Mouse (Mus musculus) heart, embryonic 13.5 days (tissue): ENCODE measurements at regions not wholly inside any gene's neighbourhood (a gene's known extent, or its start where the extent isn't known, plus 50 kb on each side); places are given as distances from the start of the nearest gene placed in this dataset.

ENCODE experiments used
- ATAC-seq: fragments of 200-750 bp; cut with Nextera tagmentation; 2 replicates; pipeline ENCODE4 v1.8.0; 2017; ENCODE audit warnings: moderate TSS enrichment; ENCODE audit not compliant: insufficient number of reproducible peaks, low FRiP score, low TSS enrichment; ENCODE audit errors: extremely low read depth
- H3K27ac ChIP-seq: fragments of 300-500 bp; sonication (generic); replicated peaks from 2 replicates; pipeline ENCODE4 v1.5.1; 2015; ENCODE audit warnings: moderate library complexity, mild to moderate bottlenecking, inconsistent platforms
- H3K27me3 ChIP-seq: fragments of 300-500 bp; sonication (generic); replicated peaks from 2 replicates; pipeline ENCODE4 v1.6.1; 2015; ENCODE audit warnings: mild to moderate bottlenecking, inconsistent platforms
- H3K36me3 ChIP-seq: fragments of 300-500 bp; sonication (generic); 2 replicates; pipeline ENCODE4 v1.6.1; 2015; ENCODE audit warnings: mild to moderate bottlenecking, inconsistent platforms
- H3K4me1 ChIP-seq: fragments of 300-500 bp; sonication (generic); 2 replicates; pipeline ENCODE4 v1.6.1; 2015; ENCODE audit warnings: inconsistent platforms
- H3K4me2 ChIP-seq: fragments of 300-500 bp; sonication (generic); 2 replicates; pipeline ENCODE4 v1.6.1; 2015; ENCODE audit warnings: inconsistent platforms, mild to moderate bottlenecking, moderate library complexity
- H3K4me3 ChIP-seq: fragments of 300-500 bp; sonication (generic); 2 replicates; pipeline ENCODE4 v1.5.1; 2015; ENCODE audit warnings: moderate library complexity, mild to moderate bottlenecking, inconsistent platforms
- H3K9ac ChIP-seq: fragments of 300-500 bp; sonication (generic); 2 replicates; pipeline ENCODE4 v1.6.1; 2015; ENCODE audit warnings: inconsistent platforms, mild to moderate bottlenecking, moderate library complexity
- H3K9me3 ChIP-seq: fragments of 300-500 bp; sonication (generic); 2 replicates; pipeline ENCODE4 v1.6.1; 2016; ENCODE audit warnings: inconsistent platforms
- WGBS: fragments of 180-500 bp; shearing (Covaris S2); methylation state at CpG from one replicate; pipeline ENCODE4 v1.1.7; 2015; ENCODE audit warnings: mixed read lengths; 5-methylcytosine and 5-hydroxymethylcytosine counted together

GRCm38 (mm10) chr1:164511628-164512385 is 53.7 kb upstream of the Atp1b1 start:
- no peaks in the 10 kb centered on the region for H3K36me3 ChIP-seq
- H3K9ac ChIP-seq = no peak overlapping the region
- H3K27ac ChIP-seq = no peak overlapping the region
- no peak overlapping the region for H3K4me2 ChIP-seq
- ATAC-seq = no peak
- no peaks in the 10 kb centered on the region for H3K27me3 ChIP-seq
- H3K4me1 ChIP-seq = peaks cover 7% of the 10 kb centered on the region
- no peaks in the 10 kb centered on the region for H3K9me3 ChIP-seq
- WGBS = 75% methylated on average over 7 of the region's 7 CpGs
- no peak overlapping the region for H3K4me3 ChIP-seq

- Histone ChIP-seq H3K27me3 (no peaks in the 10 kb centered on the region), H3K4me2 (no peak overlapping the region), H3K9me3 (no peaks in the 10 kb centered on the region), H3K4me1 (peaks cover 12% of the 10 kb centered on the region), H3K4me3 (no peak overlapping the region), H3K9ac (no peak overlapping the region), H3K27ac (no peak overlapping the region), H3K36me3 (no peaks in the 10 kb centered on the region)
- 43% methylated on average over 1 of the region's 1 CpGs for WGBS
- ATAC-seq = no peak
Observed at GRCm38 (mm10) chr1:164509226-164509625, 51.1 kb upstream of the Atp1b1 start.

GRCm38 (mm10) chr1:164508556-164508955 is 50.4 kb upstream of the Atp1b1 start:
- H3K9ac ChIP-seq = no peak overlapping the region
- no peaks in the 10 kb centered on the region for H3K27me3 ChIP-seq
- H3K4me2 ChIP-seq = no peak overlapping the region
- H3K36me3 ChIP-seq = no peaks in the 10 kb centered on the region
- no peaks in the 10 kb centered on the region for H3K9me3 ChIP-seq
- no peak overlapping the region for H3K27ac ChIP-seq
- WGBS = 81% methylated on average over 8 of the region's 8 CpGs
- no peak overlapping the region for H3K4me3 ChIP-seq
- no peak for ATAC-seq
- H3K4me1 ChIP-seq = peaks cover 12% of the 10 kb centered on the region

GRCm38 (mm10) chr1:164508106-164508505 is 50.0 kb upstream of the Atp1b1 start:
- Histone ChIP-seq H3K27me3 (no peaks in the 10 kb centered on the region), H3K36me3 (no peaks in the 10 kb centered on the region), H3K9ac (no peak overlapping the region), H3K27ac (no peak overlapping the region), H3K4me2 (no peak overlapping the region), H3K9me3 (no peaks in the 10 kb centered on the region), H3K4me3 (no peak overlapping the region), H3K4me1 (peaks cover 16% of the 10 kb centered on the region)
- 76% methylated on average over 5 of the region's 5 CpGs for WGBS
- ATAC-seq = no peak
